Mouse (Mus musculus) left cerebral cortex, adult 11 months (tissue): ENCODE data around the gene Gatad1.
A peak's percentile ranks its signal among the peaks of the same experiment; 100 is the strongest.
"Not testable (repeated sequence)": the region's sequence is repeated elsewhere in the genome, so short reads cannot be mapped to it uniquely, and the experiment has no call there.

Experiments used
- DNase-seq: peaks from one replicate; pipeline ENCODE4 v3.0.0; 2022; ENCODE audit warnings: low spot score

Gene Gatad1

GRCm38 (mm10) chr5:3657085-3657484 lies at the start of gene Gatad1:
Gene Gatad1 (minus strand): TSS chr5:3657185.
- no peak for DNase-seq

DNA sequence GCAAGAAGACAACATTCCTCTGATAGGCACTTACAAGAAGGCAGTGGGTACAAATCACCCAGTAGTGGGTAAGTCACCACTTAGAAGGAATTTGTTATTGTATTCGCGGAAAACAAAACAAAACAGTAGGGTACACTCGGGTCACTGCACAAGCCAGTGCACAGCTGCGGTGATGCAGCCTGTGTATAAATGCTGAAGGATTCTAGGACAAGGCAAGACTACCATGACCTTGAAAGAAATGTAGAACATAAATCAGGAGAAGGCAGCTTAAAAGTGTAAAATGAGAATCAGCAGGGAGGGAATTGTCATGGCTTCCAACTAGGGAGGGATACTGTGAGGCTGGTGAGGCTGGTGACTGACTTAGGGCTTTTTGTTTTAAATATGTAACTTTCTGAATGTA lies 45.2 kb upstream of the Gatad1 start:
- DNase-seq = no peak

DNA sequence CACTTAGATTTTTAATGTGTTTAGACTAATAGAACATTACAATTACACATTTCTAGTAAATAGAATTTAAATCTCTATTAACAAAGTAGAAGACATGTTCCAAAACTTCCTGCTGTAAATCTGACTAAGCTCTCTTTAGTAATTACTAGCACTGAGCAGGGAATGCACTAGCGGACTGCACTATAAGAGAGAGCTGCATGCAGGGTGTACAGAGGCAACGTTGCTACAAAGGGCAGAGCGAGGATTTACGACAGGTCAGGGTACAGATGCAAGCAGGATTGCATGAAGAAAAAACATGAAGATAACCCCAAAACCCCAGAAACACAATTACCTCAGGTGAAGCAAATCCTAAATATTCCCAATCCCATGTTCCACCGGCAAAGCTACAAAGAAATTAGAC lies 43.0 kb upstream of the Gatad1 start:
- no peak for DNase-seq

DNA sequence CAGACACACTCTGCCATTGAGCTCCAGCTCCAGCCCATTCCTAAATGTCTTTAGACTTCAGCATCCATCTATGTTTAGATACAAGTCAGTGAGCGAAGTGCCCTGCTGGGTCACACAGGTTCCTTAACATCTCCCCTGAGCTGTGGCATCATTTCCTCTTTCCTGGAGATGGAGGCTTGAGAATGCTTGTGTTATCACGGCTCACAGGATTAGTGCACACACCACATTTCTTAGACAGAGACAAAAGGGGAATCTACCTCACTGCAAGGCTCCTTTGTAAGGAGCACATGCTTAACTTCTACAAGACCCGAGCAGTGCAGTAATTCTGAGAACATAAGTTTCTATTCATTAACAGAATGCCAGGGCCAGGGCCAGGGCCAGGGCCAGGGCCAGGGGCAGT lies 39.0 kb upstream of the Gatad1 start:
- no peak for DNase-seq

DNA sequence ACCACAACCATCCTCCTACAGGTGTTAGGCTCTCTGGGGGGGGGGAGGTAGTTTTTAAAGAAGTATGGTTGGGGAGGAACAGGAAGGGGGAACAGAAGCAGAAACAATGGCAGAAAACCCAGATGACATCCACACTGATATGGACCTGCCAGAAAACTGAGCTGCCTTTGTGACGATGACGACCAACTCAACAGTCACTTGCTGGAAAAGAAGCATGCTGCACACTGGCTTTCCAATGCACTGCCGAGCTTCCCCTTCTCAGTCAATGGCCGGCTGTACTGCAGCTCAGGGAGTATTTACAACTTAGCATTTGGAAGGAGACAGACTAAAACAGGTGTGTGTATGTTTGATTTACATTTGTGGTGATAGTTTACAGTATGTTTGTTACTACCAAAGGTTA lies 38.2 kb upstream of the Gatad1 start:
- DNase-seq = no peak

DNA sequence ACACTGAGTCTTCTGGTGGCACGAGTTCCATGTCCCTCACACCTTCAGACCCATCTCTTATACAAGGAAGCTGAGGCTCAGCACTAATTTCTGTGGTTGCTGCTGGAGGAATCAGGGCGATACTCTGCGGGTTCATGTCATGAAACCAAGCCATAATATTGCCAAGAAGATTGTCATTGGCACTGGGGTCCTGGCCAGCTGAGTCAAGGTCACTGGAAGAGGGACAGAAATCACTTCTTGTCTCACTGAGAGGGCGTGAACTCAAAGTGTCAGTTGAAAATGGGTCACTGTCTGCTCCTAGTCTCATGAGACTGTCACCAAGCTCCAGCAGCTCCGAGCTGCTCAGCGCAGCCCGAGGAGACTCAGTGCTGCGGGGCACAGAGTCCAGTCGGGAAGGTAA lies 36.0 kb upstream of the Gatad1 start:
- no peak for DNase-seq

DNA sequence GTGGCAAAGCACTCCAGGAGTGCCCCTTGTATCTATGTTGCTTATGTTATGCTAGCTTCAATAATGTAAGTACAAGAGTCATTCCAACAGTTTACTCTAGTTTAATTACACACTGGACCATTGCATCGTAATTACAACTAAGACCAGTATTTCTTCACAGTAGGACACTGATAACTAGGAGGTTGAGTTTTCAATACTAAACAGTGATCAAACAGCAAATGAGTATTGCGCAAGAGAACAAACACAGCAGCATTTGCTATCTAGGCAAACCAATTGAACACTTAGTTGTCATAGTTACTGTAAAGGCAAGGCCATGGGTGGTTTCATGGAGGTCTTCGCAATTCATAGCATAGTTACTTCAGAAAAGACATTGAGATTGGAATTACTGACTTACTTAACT lies 34.3 kb upstream of the Gatad1 start:
- DNase-seq = no peak

- no peak for DNase-seq
Observed at GRCm38 (mm10) chr5:3688298-3688697, 31.3 kb upstream of the Gatad1 start.

DNA sequence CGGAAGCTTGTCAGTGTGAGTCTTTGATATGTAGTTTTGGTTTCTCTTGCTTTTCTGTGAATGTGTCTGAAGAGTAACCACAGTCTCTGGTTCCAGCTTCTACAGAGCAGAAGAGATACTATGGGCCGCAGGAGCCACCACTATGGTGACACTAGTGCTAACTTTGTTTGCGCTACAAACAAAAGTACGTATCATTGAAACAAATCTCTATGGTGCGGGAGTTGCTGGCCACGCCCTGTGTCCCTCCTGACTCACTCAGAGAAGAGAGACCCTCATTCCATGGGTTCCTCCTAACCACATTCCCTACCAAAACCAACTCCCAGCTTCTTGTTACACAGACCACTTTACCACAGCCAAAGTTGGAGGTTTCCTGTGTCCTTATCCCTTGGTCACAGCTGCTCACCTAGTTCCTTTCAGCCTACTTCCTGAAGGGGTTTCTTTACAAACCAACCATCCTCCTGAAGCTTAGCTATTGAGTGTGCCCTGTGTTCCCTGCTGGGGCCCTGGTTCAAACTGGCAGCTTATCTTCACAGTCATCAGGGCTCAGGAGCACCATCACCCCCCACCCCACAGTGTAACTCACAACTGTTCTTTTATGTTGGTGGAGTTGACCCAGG lies 13.1 kb upstream of the Gatad1 start:
- DNase-seq = no peak

DNA sequence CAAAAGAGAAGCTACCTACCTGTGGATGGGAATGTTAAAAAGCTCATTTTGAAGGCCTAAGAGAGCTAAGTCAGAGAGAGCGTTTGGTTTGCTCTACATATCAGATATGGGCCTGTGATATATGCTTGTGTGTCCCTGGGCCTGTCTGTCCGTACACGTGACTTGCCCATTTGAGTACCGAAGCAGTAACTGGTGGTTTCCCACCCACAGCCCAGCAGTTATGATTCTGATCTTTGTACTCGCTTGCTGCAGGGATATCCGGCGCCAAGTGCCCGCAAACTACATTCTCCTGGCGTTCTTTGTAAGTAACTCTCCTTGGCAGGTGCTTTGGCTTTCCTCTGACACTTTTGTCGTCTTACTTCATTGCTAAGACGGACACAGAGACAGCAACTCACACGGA lies 9.6 kb upstream of the Gatad1 start:
- DNase-seq = no peak

GRCm38 (mm10) chr5:3665225-3665624 lies 8.2 kb upstream of the Gatad1 start:
- DNase-seq = no peak

DNA sequence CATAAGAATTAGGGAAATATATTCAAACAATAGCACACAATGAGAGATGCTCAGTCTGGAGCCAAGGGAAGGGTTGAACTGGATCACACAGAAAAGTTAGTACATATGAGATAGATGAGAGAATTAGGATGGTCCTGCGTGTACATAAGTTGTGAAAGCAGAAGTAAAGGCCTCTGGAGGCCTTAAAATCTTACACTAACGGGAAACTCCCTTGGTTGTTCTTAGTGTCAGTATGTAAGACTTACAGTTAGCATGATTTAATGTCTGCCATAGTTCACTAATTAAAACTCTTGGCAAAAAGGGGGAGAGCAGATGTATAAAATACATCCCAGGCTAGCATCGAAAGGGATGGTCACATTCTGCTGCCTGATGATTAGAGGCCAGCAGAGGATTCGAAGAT lies 3.2 kb downstream of the Gatad1 start:
- no peak for DNase-seq

DNA sequence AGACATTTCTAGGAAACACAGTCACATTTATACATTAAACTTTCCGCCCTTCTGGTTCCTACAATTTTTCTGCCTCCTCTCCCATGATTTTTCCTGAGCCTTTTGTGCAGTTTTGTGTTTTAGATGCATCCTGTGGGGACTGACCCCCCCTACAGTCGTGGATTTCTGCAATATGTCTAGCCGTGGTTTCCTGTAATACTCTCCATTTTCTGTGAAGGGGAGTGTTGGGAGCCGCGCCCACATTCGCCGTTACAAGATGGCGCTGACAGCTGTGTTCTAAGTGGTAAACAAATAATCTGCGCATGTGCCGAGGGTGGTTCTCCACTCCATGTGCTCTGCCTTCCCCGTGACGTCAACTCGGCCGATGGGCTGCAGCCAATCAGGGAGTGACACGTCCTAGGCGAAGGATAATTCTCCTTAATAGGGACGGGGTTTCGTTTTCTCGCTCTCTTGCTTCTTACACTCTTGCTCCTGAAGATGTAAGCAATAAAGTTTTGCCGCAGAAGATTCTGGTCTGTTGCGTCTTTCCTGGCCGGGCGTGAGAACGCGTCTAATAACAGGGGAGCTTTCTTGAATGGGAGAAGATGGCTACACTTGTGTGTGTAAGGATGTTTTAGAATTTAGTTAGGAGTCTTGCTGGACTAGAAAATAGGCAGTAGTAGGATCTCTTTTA lies 3.9 kb downstream of the Gatad1 start:
- DNase-seq = not testable (repeated sequence)

DNA sequence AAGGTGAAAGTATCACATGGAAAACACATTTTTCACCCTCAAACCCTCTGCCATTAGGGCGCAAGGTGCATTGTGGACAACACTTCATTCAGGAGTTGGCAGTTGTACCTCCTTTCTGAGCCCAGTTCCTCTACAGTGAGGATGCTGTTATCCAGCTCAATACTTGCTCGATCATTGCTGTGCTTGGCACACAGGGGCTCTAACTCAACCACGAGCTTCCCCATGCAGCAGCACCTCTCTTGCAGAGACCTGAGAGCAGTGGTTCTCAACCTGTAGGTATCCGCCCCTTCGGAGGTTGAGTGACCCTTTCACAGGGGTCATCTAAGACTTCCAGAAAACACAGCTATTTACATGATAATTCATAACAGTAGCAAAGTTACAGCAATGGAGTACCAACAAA lies 5.4 kb downstream of the Gatad1 start:
- DNase-seq = no peak

- no peak for DNase-seq
Observed at GRCm38 (mm10) chr5:3650881-3651280, 6.1 kb downstream of the Gatad1 start, which contains the start of gene Tmbim7. Gene Tmbim7 (plus strand): TSS chr5:3651181.

DNA sequence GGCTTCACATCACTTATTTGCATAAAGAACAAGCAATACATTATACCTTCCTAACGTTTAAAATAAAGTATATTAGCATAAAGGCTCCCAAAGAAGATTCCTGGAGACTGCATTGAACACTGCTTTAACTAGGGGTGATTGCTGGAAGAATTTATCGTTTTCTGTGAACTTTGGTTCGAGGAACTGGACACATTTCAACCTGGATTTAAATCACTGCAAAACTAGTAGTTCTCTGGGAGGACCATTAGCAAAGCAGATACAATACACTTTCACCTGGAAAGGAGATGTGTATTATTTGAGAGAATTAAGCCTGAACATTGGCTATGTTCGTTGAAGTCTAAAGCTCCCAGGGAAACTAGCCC lies 8.2 kb downstream of the Gatad1 start:
- DNase-seq = no peak

DNA sequence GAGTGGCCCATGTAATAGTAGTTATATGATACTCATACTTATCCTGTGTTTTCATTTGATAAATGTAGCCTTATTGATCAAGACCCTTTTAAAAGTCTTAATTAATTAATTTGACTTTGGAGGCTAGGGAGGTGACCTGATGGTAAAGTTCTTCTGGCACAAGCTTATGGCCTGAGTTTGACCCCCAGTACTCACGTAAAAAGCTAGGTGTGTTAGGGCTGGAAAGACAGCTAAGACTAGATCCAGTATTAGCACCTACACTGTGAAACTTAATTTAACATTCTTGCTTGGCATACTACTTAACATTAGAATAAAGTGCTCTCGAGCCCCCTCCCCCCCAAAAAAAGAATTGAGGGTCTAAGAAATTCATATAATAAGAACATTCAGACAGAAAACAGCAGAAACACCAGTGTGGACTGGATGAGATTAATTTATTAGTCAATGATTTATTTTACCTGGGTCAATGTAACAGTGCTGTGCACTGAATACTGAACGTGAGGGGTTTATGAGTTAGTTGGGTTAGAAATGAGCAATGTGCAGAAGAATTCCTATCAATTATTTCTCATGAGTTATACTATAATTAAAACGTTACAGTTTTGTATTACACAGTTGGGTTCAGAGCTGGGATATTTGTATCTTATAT lies 8.7 kb downstream of the Gatad1 start:
- no peak for DNase-seq

DNA sequence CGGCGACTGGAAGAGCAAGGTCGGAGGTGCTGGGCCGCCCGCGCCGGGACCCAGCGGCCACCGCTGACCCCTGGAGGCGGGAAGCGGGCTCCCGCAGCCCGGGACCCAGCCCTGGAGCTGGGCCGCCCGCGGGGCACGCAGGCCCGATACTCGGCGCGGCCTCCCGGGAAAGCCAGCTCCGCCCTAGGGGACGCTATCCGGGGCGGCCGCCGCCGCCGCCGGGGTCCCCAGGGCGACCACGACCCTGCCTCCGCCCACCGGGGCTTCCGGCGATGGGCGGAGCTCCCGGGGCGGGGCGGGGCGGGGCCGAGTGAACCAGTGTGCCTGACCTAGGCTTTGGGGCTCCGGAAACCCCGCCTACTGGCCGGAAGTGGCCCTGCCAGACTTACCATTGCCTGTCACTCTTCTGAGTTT lies 9.3 kb downstream of the Gatad1 start:
- DNase-seq = peak; percentile 76

GRCm38 (mm10) chr5:3646991-3647707 lies 9.8 kb downstream of the Gatad1 start:
- no peak for DNase-seq

- no peak for DNase-seq
Observed at GRCm38 (mm10) chr5:3646539-3646938, 10.4 kb downstream of the Gatad1 start.

DNA sequence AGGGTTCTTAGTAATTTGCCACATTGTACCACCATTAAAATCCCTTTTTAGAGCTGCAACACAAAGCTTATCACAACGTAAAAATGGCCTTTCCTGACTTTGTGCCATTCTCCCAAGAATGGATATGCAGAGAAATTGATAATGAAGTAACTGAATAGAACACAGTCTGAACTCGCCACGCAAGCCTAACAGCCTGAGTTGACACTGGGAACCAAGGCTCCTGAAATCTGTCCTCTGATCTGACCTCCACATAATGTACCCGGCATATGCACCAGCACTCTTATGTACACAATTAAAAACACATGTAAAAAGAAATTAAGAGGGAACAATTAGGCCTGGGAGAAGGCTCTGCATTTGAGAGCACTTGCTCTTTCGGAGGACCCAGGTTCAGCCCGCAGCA lies 11.7 kb downstream of the Gatad1 start:
- DNase-seq = no peak

DNA sequence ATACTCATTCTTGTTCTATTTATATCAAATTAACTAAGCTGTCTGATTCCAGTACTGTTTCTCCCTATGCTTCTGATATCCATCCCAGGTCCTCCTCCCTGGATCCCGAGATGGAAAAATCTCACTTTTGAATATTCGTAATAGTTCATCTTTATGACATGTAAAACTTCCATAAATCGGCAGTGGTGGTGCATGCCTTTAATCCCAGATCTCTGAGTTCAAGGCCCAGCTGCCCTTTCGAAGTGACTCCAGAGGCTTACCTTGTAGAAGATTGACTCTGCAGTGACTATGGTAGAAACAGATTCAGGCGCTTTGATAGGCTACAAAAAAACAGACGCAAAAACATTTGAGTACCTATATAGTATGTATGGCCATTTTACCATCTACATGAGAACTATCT lies 12.4 kb downstream of the Gatad1 start:
- DNase-seq = no peak

GRCm38 (mm10) chr5:3635286-3635685 lies 21.7 kb downstream of the Gatad1 start:
- no peak for DNase-seq
